8 mouse cellular contexts compared by ENCODE assay signal in the genomic region with DNA sequence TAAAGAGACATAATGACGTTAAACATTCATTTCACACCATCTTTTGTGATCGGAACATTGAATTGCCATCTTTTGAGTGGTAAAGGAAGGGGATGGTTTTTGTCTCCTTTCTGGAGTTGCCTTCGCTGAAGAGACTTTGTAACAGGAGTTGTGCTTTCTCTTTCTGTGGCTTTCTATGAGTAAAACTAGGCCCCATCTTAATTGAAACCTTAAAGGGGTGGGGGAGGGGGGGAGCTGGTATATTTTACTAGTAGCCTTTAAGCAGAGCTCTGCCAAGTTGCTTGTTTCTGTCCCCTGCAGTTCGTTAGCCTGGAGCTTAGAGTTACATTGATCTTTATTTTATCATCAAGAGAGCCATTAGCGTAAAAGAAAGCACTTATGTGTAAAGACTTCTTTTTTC. TPM values are rescaled to one million over a fixed set of nuclear protein-coding genes. Genes with fewer than 3 reads are reported as not detected.
DNase-seq lines count a peak whose midpoint lies in the region; ATAC-seq and TF ChIP-seq lines count a peak whose summit lies in the region.

No protein-coding gene starts in this region.

- peak overlapping the region; percentile 36; the same call in 1 of the 2 replicates for H3K27ac ChIP-seq in lung, embryonic 16.5 days (ENCODE audit: low read length)
- H3K27ac ChIP-seq in forebrain, embryonic 10.5 days = peak overlapping the region; percentile 51; the same call in 1 of the 2 replicates
- H3K27ac ChIP-seq in limb, embryonic 12.5 days = peak overlapping the region; percentile 76
- no peak overlapping the region for H3K27ac ChIP-seq in stomach, embryonic 15.5 days

- H3K4me2 ChIP-seq in lung, embryonic 16.5 days (ENCODE audit: low read depth, low read length) = peak overlapping the region; percentile 83
- H3K4me2 ChIP-seq in limb, embryonic 12.5 days = peak overlapping the region; percentile 83
- peak overlapping the region; percentile 51 for H3K4me2 ChIP-seq in stomach, embryonic 15.5 days

- no peak for TF ChIP-seq POLR2A in lung, adult 2 months (IDR thresholded peaks at IDR 0.05; ENCODE audit: borderline replicate concordance, extremely low read depth, low read depth, low read length)

- no peak for TF ChIP-seq CTCF in lung, adult 2 months (IDR thresholded peaks at IDR 0.05; ENCODE audit: insufficient read depth, low read length)

- WGBS in lung, embryonic 16.5 days = 18% methylated on average over 5 of the region's 5 CpGs
- 46% methylated on average over 5 of the region's 5 CpGs for WGBS in lung, adult 2 months
- WGBS in forebrain, embryonic 10.5 days = 11% methylated on average over 5 of the region's 5 CpGs
- 6% methylated on average over 5 of the region's 5 CpGs for WGBS in limb, embryonic 12.5 days
- 31% methylated on average over 5 of the region's 5 CpGs for WGBS in stomach, embryonic 15.5 days

- ATAC-seq in lung, embryonic 16.5 days (ENCODE audit: low read depth) = no peak
- no peak for ATAC-seq in limb, embryonic 12.5 days (ENCODE audit: insufficient number of reproducible peaks, insufficient read depth, low FRiP score, low TSS enrichment, low read depth)
- ATAC-seq in stomach, embryonic 15.5 days (ENCODE audit: insufficient read depth, low FRiP score, low read depth) = no peak

- no peak for DNase-seq in lung, adult 2 months
- no peak for DNase-seq in forebrain, embryonic 10.5 days (ENCODE audit: extremely low spot score, low spot score)
- DNase-seq in urinary bladder, adult 2 months (ENCODE audit: low spot score) = no peak
- DNase-seq in thymus, postnatal 4 days = no peak
- no peak for DNase-seq in testis, postnatal 10 days (ENCODE audit: low spot score)

- no peaks in the 10 kb centered on the region for H3K9me3 ChIP-seq in lung, embryonic 16.5 days (ENCODE audit: control insufficient read depth, low read length)
- no peaks in the 10 kb centered on the region for H3K9me3 ChIP-seq in forebrain, embryonic 10.5 days
- H3K9me3 ChIP-seq in limb, embryonic 12.5 days = no peaks in the 10 kb centered on the region
- H3K9me3 ChIP-seq in stomach, embryonic 15.5 days = no peaks in the 10 kb centered on the region

- peaks cover 31% of the 10 kb centered on the region for H3K4me1 ChIP-seq in lung, embryonic 16.5 days (replicated peaks; ENCODE audit: control insufficient read depth, insufficient read depth, low read length)
- H3K4me1 ChIP-seq in lung, adult 2 months (ENCODE audit: control insufficient read depth, insufficient read depth, low read length) = peaks cover 18% of the 10 kb centered on the region
- peaks cover 31% of the 10 kb centered on the region for H3K4me1 ChIP-seq in forebrain, embryonic 10.5 days
- H3K4me1 ChIP-seq in limb, embryonic 12.5 days (replicated peaks) = peaks cover 28% of the 10 kb centered on the region
- peaks cover 11% of the 10 kb centered on the region for H3K4me1 ChIP-seq in stomach, embryonic 15.5 days

- H3K27me3 ChIP-seq in lung, embryonic 16.5 days (ENCODE audit: control insufficient read depth, insufficient read depth, low read depth, low read length) = no peaks in the 10 kb centered on the region
- H3K27me3 ChIP-seq in forebrain, embryonic 10.5 days (ENCODE audit: poor library complexity, severe bottlenecking) = no peaks in the 10 kb centered on the region
- no peaks in the 10 kb centered on the region for H3K27me3 ChIP-seq in limb, embryonic 12.5 days
- no peaks in the 10 kb centered on the region for H3K27me3 ChIP-seq in stomach, embryonic 15.5 days (replicated peaks)

- no peaks in the 10 kb centered on the region for H3K36me3 ChIP-seq in lung, embryonic 16.5 days (ENCODE audit: control insufficient read depth, insufficient read depth, low read length)
- no peaks in the 10 kb centered on the region for H3K36me3 ChIP-seq in forebrain, embryonic 10.5 days (replicated peaks)
- no peaks in the 10 kb centered on the region for H3K36me3 ChIP-seq in limb, embryonic 12.5 days
- no peaks in the 10 kb centered on the region for H3K36me3 ChIP-seq in stomach, embryonic 15.5 days

- peak overlapping the region; percentile 23 for H3K4me3 ChIP-seq in lung, embryonic 16.5 days (ENCODE audit: low read length)
- no peak overlapping the region for H3K4me3 ChIP-seq in lung, adult 2 months (replicated peaks; ENCODE audit: extremely low read depth, low read depth, low read length)
- H3K4me3 ChIP-seq in forebrain, embryonic 10.5 days = peak overlapping the region; percentile 95
- H3K4me3 ChIP-seq in limb, embryonic 12.5 days (replicated peaks) = peak overlapping the region; percentile 98
- 0 out of 2 replicates have a peak overlapping the region, but pooled peaks have one; percentile 26 for H3K4me3 ChIP-seq in stomach, embryonic 15.5 days (replicated peaks)

- H3K9ac ChIP-seq in lung, embryonic 16.5 days (ENCODE audit: low read length) = peak overlapping the region; percentile 45; the same call in 1 of the 2 replicates
- 0 out of 2 replicates have a peak overlapping the region, but pooled peaks have one; percentile 31 for H3K9ac ChIP-seq in limb, embryonic 12.5 days (replicated peaks)
- no peak overlapping the region for H3K9ac ChIP-seq in stomach, embryonic 15.5 days

RNA-seq across cellular contexts. Expression of a gene that starts 2.3 kb away (rescaled TPM):
- polyA plus RNA-seq in lung, embryonic 16.5 days (2015; fragmentation: Nextera tagmentation; extraction: Ambion mirVana) = 28.4 and 28.6 TPM in 2 replicates
- 6.9 and 10.6 TPM in 2 replicates for polyA plus RNA-seq in lung, adult 2 months (2012; rRNA removed)
- polyA plus RNA-seq in forebrain, embryonic 10.5 days (2016; fragmentation: Nextera tagmentation; extraction: Ambion mirVana) = 40.6 and 41.6 TPM in 2 replicates
- polyA plus RNA-seq in limb, embryonic 12.5 days (2016; fragmentation: Nextera tagmentation; extraction: Ambion mirVana) = 70.8 and 74.8 TPM in 2 replicates
- polyA plus RNA-seq in stomach, embryonic 15.5 days (2015; fragmentation: Nextera tagmentation; extraction: Ambion mirVana) = 30.5 and 31.1 TPM in 2 replicates
- 17.4 and 19.6 TPM in 2 replicates for polyA plus RNA-seq in urinary bladder, adult 2 months (2012; rRNA removed)
